Mouse (Mus musculus) ES-Bruce4 (cell line): ENCODE data around the gene Olfr480.

Experiments used
- CTCF ChIP-seq: IDR thresholded peaks from one replicate; pipeline ENCODE4 v1.8.1; 2011; ENCODE audit warnings: low read depth, low read length
- POLR2A ChIP-seq: IDR thresholded peaks from one replicate; pipeline ENCODE4 v1.8.1; 2011; ENCODE audit warnings: low read length; ENCODE audit not compliant: insufficient read depth

GRCm38 (mm10) chr7:108067246-108067645 is at the start of gene Olfr480:
- TF ChIP-seq POLR2A (no peak), CTCF (no peak)
